Mouse (Mus musculus) hindbrain, embryonic 16.5 days (tissue): ENCODE results near the gene Hebp2. TPM values are rescaled to one million over a fixed set of nuclear protein-coding genes. Genes with fewer than 3 reads are reported as not detected.

ENCODE experiments used
- ATAC-seq: fragments of 200-750 bp; cut with Nextera tagmentation; 2 replicates; pipeline ENCODE4 v1.8.0; 2017; ENCODE audit warnings: moderate TSS enrichment, moderate library complexity
- H3K27ac ChIP-seq: fragments of 300-500 bp; sonication (generic); 2 replicates; pipeline ENCODE4 v1.5.1; 2014; ENCODE audit warnings: low read depth, mild to moderate bottlenecking, control low read depth, low read length, moderate library complexity
- H3K27me3 ChIP-seq: fragments of 300-500 bp; sonication (generic); replicated peaks from 2 replicates; pipeline ENCODE4 v1.6.1; 2014; ENCODE audit warnings: low read length; ENCODE audit not compliant: control insufficient read depth, insufficient read depth
- H3K36me3 ChIP-seq: fragments of 300-500 bp; sonication (generic); 2 replicates; pipeline ENCODE4 v1.6.1; 2014; ENCODE audit warnings: mild to moderate bottlenecking, low read length, moderate library complexity, mixed read lengths; ENCODE audit not compliant: control insufficient read depth, insufficient read depth
- H3K4me1 ChIP-seq: fragments of 300-500 bp; sonication (generic); 2 replicates; pipeline ENCODE4 v1.6.1; 2014; ENCODE audit warnings: low read depth, low read length; ENCODE audit not compliant: control insufficient read depth, insufficient read depth
- H3K4me2 ChIP-seq: fragments of 300-500 bp; sonication (generic); 2 replicates; pipeline ENCODE4 v1.6.1; 2014; ENCODE audit warnings: mild to moderate bottlenecking, low read length, control low read depth, moderate library complexity
- H3K4me3 ChIP-seq: fragments of 300-500 bp; sonication (generic); 2 replicates; pipeline ENCODE4 v1.5.1; 2014; ENCODE audit warnings: mild to moderate bottlenecking, low read length, control low read depth, moderate library complexity
- H3K9ac ChIP-seq: fragments of 300-500 bp; sonication (generic); 2 replicates; pipeline ENCODE4 v1.6.1; 2014; ENCODE audit warnings: low read depth, mild to moderate bottlenecking, control low read depth, low read length, moderate library complexity
- H3K9me3 ChIP-seq: fragments of 300-500 bp; sonication (generic); 2 replicates; pipeline ENCODE4 v1.6.1; 2014; ENCODE audit warnings: mild to moderate bottlenecking, low read length, moderate library complexity; ENCODE audit not compliant: control insufficient read depth
- WGBS: fragments of 180-500 bp; shearing (Covaris S2); extraction: QIAGEN DNeasy Blood & Tissue Kit; methylation state at CpG from one replicate; pipeline ENCODE4 v1.1.7; 2014; 5-methylcytosine and 5-hydroxymethylcytosine counted together
- polyA plus RNA-seq: library from polyadenylated mRNA; unstranded; fragments of >200 nt; fragmentation: Nextera tagmentation; extraction: Ambion mirVana; gene quantifications from 2 replicates; pipeline ENCODE4 v1.2.1, GENCODE M21; 2015

Gene Hebp2
- polyA plus RNA-seq, 1 experiment from 2014 or later, result 20.2 TPM

- no peak overlapping the region for H3K4me3 ChIP-seq
- H3K27ac ChIP-seq, result peak overlapping the region; percentile 55; the same call in 1 of the 2 replicates
- no peak overlapping the region for H3K9ac ChIP-seq
- ATAC-seq, result peak; percentile 31; the same call in 1 of the 2 replicates
- H3K4me1 ChIP-seq, result peaks cover 18% of the 10 kb centered on the region
- H3K27me3 ChIP-seq, result no peaks in the 10 kb centered on the region
- 53% methylated on average over 9 of the region's 9 CpGs for WGBS
- no peaks in the 10 kb centered on the region for H3K9me3 ChIP-seq
- no peak overlapping the region for H3K4me2 ChIP-seq
- peaks cover 8% of the 10 kb centered on the region; the same call in 1 of the 2 replicates for H3K36me3 ChIP-seq
Measured at GRCm38 (mm10) chr10:18525726-18526125, 20.1 kb downstream of the Hebp2 start.

- WGBS, result 68% methylated on average over 15 of the region's 15 CpGs
- ATAC-seq, result no peak
- Histone ChIP-seq H3K36me3 (peaks cover 8% of the 10 kb centered on the region; the same call in 1 of the 2 replicates), H3K4me3 (no peak overlapping the region), H3K4me1 (peaks cover 18% of the 10 kb centered on the region), H3K9ac (no peak overlapping the region), H3K27me3 (no peaks in the 10 kb centered on the region), H3K27ac (no peak overlapping the region), H3K4me2 (no peak overlapping the region), H3K9me3 (no peaks in the 10 kb centered on the region)
Measured at GRCm38 (mm10) chr10:18525311-18525710, 20.6 kb downstream of the Hebp2 start.

GRCm38 (mm10) chr10:18522556-18522955, 23.3 kb downstream of the Hebp2 start:
- Histone ChIP-seq H3K9ac (no peak overlapping the region), H3K27me3 (no peaks in the 10 kb centered on the region), H3K9me3 (no peaks in the 10 kb centered on the region), H3K4me3 (no peak overlapping the region), H3K27ac (no peak overlapping the region), H3K4me2 (no peak overlapping the region), H3K36me3 (peaks cover 8% of the 10 kb centered on the region; the same call in 1 of the 2 replicates), H3K4me1 (peaks cover 16% of the 10 kb centered on the region)
- WGBS, result 42% methylated on average over 2 of the region's 2 CpGs
- no peak for ATAC-seq

- Histone ChIP-seq H3K4me3 (no peak overlapping the region), H3K27ac (no peak overlapping the region), H3K27me3 (no peaks in the 10 kb centered on the region), H3K4me1 (peaks cover 14% of the 10 kb centered on the region), H3K36me3 (peaks cover 4% of the 10 kb centered on the region; the same call in 1 of the 2 replicates), H3K4me2 (no peak overlapping the region), H3K9ac (no peak overlapping the region), H3K9me3 (no peaks in the 10 kb centered on the region)
- WGBS, result 93% methylated on average over 11 of the region's 11 CpGs
- ATAC-seq, result no peak
Measured at GRCm38 (mm10) chr10:18511496-18511895, 34.4 kb downstream of the Hebp2 start.

GRCm38 (mm10) chr10:18510663-18511062, 35.2 kb downstream of the Hebp2 start:
- Histone ChIP-seq H3K27ac (no peak overlapping the region), H3K4me2 (no peak overlapping the region), H3K36me3 (peaks cover 4% of the 10 kb centered on the region; the same call in 1 of the 2 replicates), H3K27me3 (no peaks in the 10 kb centered on the region), H3K4me1 (peaks cover 16% of the 10 kb centered on the region), H3K4me3 (no peak overlapping the region), H3K9ac (no peak overlapping the region), H3K9me3 (no peaks in the 10 kb centered on the region)
- 76% methylated on average over 3 of the region's 3 CpGs for WGBS
- ATAC-seq, result no peak

GRCm38 (mm10) chr10:18508586-18508985, 37.3 kb downstream of the Hebp2 start:
- H3K27me3 ChIP-seq, result no peaks in the 10 kb centered on the region
- H3K4me2 ChIP-seq, result no peak overlapping the region
- H3K4me1 ChIP-seq, result peaks cover 18% of the 10 kb centered on the region
- peak; percentile 87 for ATAC-seq
- 57% methylated on average over 1 of the region's 1 CpGs for WGBS
- no peak overlapping the region for H3K9ac ChIP-seq
- peak overlapping the region; percentile 77 for H3K27ac ChIP-seq
- no peak overlapping the region for H3K4me3 ChIP-seq
- no peaks in the 10 kb centered on the region for H3K9me3 ChIP-seq
- peaks cover 4% of the 10 kb centered on the region; the same call in 1 of the 2 replicates for H3K36me3 ChIP-seq

- Histone ChIP-seq H3K27ac (peak overlapping the region; percentile 77), H3K9me3 (no peaks in the 10 kb centered on the region), H3K9ac (no peak overlapping the region), H3K36me3 (peaks cover 4% of the 10 kb centered on the region; the same call in 1 of the 2 replicates), H3K27me3 (no peaks in the 10 kb centered on the region), H3K4me1 (peaks cover 18% of the 10 kb centered on the region), H3K4me3 (no peak overlapping the region), H3K4me2 (no peak overlapping the region)
- ATAC-seq, result peak; percentile 37
- WGBS, result 39% methylated on average over 2 of the region's 2 CpGs
Measured at GRCm38 (mm10) chr10:18507869-18508473, 37.9 kb downstream of the Hebp2 start.

GRCm38 (mm10) chr10:18506501-18506946, 39.4 kb downstream of the Hebp2 start:
- Histone ChIP-seq H3K4me3 (no peak overlapping the region), H3K4me1 (peaks cover 18% of the 10 kb centered on the region), H3K9me3 (no peaks in the 10 kb centered on the region), H3K27ac (peak overlapping the region; percentile 36; the same call in 1 of the 2 replicates), H3K9ac (no peak overlapping the region), H3K36me3 (peaks cover 4% of the 10 kb centered on the region; the same call in 1 of the 2 replicates), H3K27me3 (no peaks in the 10 kb centered on the region), H3K4me2 (no peak overlapping the region)
- WGBS, result 60% methylated on average over 6 of the region's 6 CpGs
- ATAC-seq, result no peak

- H3K4me1 ChIP-seq, result peaks cover 18% of the 10 kb centered on the region
- H3K27me3 ChIP-seq, result no peaks in the 10 kb centered on the region
- ATAC-seq, result peak; percentile 24
- no peak overlapping the region for H3K4me3 ChIP-seq
- 55% methylated on average over 10 of the region's 10 CpGs for WGBS
- 0 out of 2 replicates have a peak, but pooled peaks cover 3% of the 10 kb centered on the region for H3K36me3 ChIP-seq
- H3K9ac ChIP-seq, result no peak overlapping the region
- no peak overlapping the region for H3K27ac ChIP-seq
- H3K9me3 ChIP-seq, result no peaks in the 10 kb centered on the region
- no peak overlapping the region for H3K4me2 ChIP-seq
Measured at GRCm38 (mm10) chr10:18505690-18506089, 40.2 kb downstream of the Hebp2 start.
